Mouse (Mus musculus): ENCODE data around the gene Csk. TPM values are rescaled to one million over a fixed set of nuclear protein-coding genes. Genes with fewer than 3 reads are reported as not detected.

The Csk gene
- polyA plus RNA-seq (2015; fragmentation: Nextera tagmentation; extraction: Ambion mirVana) = 29.6 and 29.8 TPM in 2 replicates

DNA sequence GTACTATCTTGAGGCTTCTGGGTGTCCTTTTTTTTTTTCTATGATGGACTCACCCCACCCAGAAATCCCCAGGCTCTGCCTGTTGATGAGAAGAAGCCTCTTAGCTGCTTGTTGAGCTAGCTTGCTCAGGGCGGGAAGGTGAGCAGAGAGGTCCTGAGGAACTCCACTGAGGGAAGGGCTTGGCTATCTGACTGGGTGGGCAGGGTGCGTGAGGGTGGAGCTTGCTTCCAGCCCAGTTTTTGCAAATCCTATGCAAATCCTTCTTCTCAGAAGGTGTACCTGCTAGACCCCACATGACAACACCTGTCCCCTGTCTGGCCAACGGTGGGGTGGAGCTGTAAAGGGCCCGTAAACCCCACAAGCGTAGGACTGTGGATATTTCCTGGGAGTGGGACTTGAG lies at the start of gene Csk:
Csk (minus strand) TSS at position 349 of the 400 bp plus-strand sequence.
- no peak within 1 kb of the TSS for H3K4me2 ChIP-seq
- no peaks in the 10 kb centered on the region for H3K36me3 ChIP-seq
- no peak within 1 kb of the TSS for H3K27ac ChIP-seq
- 61% methylated on average over 5 of the region's 5 CpGs for WGBS
- no peak for ATAC-seq (ENCODE audit: insufficient read depth, low FRiP score, low read depth)
- H3K4me1 ChIP-seq = peaks cover 8% of the 10 kb centered on the region
- no peaks in the 10 kb centered on the region for H3K27me3 ChIP-seq (replicated peaks)
- no peak within 1 kb of the TSS for H3K9ac ChIP-seq
- H3K9me3 ChIP-seq = no peaks in the 10 kb centered on the region
- H3K4me3 ChIP-seq (replicated peaks) = no peak within 1 kb of the TSS

DNA sequence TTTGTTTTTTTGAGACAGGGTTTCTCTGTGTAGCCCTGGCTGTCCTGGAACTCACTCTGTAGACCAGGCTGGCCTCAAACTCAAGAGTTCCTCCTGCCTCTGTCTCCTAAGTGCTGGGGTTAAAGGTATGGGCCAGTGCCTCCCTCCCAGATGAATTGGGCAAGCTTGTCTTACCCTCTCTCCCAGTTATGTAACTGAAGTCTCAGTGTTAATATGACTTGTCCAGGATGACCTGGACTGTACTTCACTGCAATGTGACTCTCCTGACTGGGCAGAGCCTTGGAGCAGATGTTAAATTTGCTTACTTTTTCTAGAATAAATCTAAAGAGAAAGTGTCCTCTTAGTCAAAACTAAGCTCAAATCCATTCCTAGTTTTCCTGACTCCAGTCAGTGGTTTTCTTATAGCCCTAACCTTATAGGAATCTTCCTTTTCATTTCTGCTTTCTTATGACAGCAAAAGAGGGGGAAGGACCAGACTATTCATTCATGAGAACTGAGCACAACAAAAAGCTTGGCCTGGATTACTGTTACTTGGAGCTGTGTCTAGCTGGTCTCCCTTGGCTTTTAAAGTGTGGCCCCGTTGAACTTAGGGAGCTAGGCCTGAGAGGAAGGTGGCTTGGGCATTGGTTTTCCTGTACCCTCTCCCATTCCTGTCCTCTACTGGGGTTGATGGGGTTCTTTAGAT lies 45.2 kb upstream of the Csk start:
- peaks cover 10% of the 10 kb centered on the region for H3K4me1 ChIP-seq
- no peaks in the 10 kb centered on the region for H3K36me3 ChIP-seq
- no peak overlapping the region for H3K4me3 ChIP-seq (replicated peaks)
- ATAC-seq (ENCODE audit: insufficient read depth, low FRiP score, low read depth) = no peak
- no peak overlapping the region for H3K9ac ChIP-seq
- no peak overlapping the region for H3K4me2 ChIP-seq
- H3K9me3 ChIP-seq = no peaks in the 10 kb centered on the region
- WGBS = 76% methylated on average over 1 of the region's 1 CpGs
- H3K27me3 ChIP-seq (replicated peaks) = peaks cover 27% of the 10 kb centered on the region
- no peak overlapping the region for H3K27ac ChIP-seq

DNA sequence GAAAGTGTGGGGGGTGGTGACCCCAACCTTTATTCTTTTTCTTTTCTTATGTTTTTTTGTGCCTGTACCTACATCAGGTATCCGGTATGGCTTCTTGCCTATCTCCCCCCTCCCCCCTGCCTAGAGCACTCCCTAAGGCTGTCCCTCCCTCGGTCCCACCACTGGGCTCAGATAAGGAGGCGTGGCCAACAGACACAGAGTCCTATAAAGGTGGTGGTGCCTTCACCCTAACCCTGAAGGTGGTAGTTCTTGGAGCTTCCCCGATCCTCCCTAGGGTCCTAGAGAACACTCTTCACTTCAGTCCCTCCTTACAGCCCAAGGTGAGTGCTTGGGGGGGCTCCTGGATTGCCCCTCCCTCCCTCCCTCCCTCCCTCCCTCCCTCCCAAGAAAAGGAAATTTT lies 43.9 kb upstream of the Csk start:
- no peak overlapping the region for H3K9ac ChIP-seq
- H3K36me3 ChIP-seq = no peaks in the 10 kb centered on the region
- no peak for ATAC-seq (ENCODE audit: insufficient read depth, low FRiP score, low read depth)
- WGBS = 21% methylated on average over 4 of the region's 4 CpGs
- H3K4me1 ChIP-seq = peaks cover 10% of the 10 kb centered on the region
- H3K4me3 ChIP-seq (replicated peaks) = no peak overlapping the region
- H3K9me3 ChIP-seq = no peaks in the 10 kb centered on the region
- H3K27ac ChIP-seq = no peak overlapping the region
- H3K4me2 ChIP-seq = no peak overlapping the region
- H3K27me3 ChIP-seq (replicated peaks) = peaks cover 27% of the 10 kb centered on the region

DNA sequence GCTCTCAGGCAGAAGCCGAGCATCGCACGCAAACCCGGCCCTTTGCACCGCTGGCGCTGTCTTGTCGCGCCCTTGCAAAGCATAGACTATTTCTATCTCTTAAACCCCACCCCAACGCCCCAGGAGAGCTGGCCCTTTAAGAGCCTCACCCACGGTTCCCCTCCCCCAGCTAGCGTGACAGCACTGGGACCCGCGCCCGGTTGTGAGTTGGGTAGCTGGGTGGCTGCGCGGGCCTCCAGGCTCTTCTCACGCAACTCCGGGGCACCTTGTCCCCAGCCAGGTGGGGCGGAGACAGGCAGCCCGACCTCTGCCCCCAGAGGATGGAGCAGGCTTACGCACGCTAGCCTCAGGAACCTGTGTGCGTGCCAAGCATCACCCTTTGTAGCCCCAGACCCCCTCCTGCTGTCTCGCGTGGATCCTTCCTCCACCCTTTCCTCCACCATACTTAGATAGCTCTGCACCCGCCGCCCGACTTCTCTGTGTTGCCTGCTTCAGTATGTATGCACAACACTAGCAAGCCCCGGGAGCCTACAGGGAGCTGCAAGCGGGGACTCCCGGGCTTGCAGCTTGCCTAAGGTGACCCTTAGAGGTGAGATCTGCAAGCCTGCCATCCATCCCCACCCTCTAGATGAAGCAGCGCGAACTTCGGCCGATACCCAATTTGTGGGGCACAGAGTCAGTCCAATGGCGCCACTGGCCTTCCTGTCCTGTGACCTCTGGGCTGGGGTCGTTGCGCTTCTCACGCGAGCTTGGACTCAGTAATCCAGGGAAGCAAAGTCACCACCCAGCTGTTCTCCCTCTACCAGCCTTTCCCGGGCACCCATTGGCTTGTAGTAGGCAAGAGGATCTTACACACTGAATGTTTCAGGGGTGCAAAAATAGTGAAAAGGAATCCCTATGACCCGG lies 43.2 kb upstream of the Csk start:
- peak overlapping the region; percentile 40 for H3K4me3 ChIP-seq (replicated peaks)
- no peak overlapping the region for H3K27ac ChIP-seq
- H3K9ac ChIP-seq = 0 out of 2 replicates have a peak overlapping the region, but pooled peaks have one; percentile 16
- H3K9me3 ChIP-seq = no peaks in the 10 kb centered on the region
- H3K36me3 ChIP-seq = no peaks in the 10 kb centered on the region
- peaks cover 27% of the 10 kb centered on the region for H3K27me3 ChIP-seq (replicated peaks)
- H3K4me2 ChIP-seq = peak overlapping the region; percentile 86
- ATAC-seq (ENCODE audit: insufficient read depth, low FRiP score, low read depth) = peak; percentile 15; the same call in 1 of the 2 replicates
- peaks cover 10% of the 10 kb centered on the region for H3K4me1 ChIP-seq
- 2% methylated on average over 42 of the region's 42 CpGs for WGBS

DNA sequence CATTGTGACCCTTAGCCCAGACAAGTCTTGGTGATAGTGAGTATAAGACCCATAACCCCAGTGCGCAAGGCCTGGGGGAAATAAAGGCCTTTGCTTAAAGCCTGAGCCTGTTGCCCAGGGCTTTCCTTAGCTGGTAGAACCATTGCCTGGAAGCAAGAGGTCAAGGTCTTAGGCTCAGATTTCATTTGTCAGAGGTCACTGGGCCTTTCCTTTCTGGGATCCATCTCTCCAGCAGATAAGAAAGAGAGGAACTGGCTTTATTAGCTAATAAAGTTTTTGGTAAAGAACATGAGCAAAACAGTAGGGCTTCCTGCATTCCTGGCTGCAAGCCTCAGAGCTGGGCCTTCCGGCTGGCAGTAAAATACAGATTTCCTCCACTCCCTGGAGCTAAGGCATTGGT lies 40.7 kb upstream of the Csk start:
- H3K4me3 ChIP-seq (replicated peaks) = no peak overlapping the region
- peaks cover 10% of the 10 kb centered on the region for H3K4me1 ChIP-seq
- no peak for ATAC-seq (ENCODE audit: insufficient read depth, low FRiP score, low read depth)
- WGBS = 83% methylated on average over 2 of the region's 2 CpGs
- no peaks in the 10 kb centered on the region for H3K36me3 ChIP-seq
- H3K4me2 ChIP-seq = no peak overlapping the region
- H3K27me3 ChIP-seq (replicated peaks) = peaks cover 27% of the 10 kb centered on the region
- H3K27ac ChIP-seq = no peak overlapping the region
- H3K9ac ChIP-seq = no peak overlapping the region
- H3K9me3 ChIP-seq = no peaks in the 10 kb centered on the region

DNA sequence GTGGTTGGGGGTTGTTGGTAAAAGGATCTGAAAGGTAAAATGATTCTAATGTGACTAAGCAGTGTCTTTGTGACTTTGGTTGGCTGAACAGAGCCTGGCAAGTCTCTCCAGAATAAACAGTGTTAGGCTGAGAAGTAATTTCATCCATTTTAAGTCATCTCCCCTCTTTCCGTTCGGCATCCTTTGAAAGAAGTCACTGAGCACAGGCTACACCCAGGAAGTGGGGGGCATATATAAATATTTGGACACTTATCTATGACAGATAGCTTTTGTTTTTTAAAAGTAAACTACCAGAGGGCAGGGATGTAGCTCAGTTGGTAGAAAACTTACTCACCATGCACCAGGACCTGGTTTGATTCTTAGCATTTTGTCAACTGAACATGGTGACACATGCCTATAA lies 35.2 kb upstream of the Csk start:
- no peaks in the 10 kb centered on the region for H3K4me1 ChIP-seq
- H3K9me3 ChIP-seq = no peaks in the 10 kb centered on the region
- H3K9ac ChIP-seq = no peak overlapping the region
- H3K36me3 ChIP-seq = no peaks in the 10 kb centered on the region
- H3K4me2 ChIP-seq = no peak overlapping the region
- no peak overlapping the region for H3K4me3 ChIP-seq (replicated peaks)
- WGBS = 31% methylated on average over 2 of the region's 2 CpGs
- H3K27me3 ChIP-seq (replicated peaks) = no peaks in the 10 kb centered on the region
- H3K27ac ChIP-seq = no peak overlapping the region
- no peak for ATAC-seq (ENCODE audit: insufficient read depth, low FRiP score, low read depth)

DNA sequence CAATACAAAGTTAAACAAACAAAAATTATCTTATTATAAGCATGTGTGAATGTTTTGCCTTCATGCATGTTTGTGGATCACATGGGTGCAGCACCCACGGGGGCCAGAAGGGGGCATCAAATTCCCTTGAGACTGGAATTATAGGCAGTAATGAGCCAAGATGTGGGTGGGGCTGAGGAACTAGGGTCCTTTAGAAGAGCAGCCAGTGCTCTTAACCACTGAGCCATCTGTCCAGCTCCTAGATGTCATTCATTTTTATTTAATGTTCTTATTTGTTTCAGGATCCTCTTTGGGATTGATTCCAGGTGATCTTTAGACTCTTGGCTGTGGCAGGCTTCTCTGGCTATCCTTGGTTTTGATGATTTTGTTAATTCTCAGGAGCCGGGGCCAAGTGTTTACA lies 34.7 kb upstream of the Csk start:
- Histone ChIP-seq H3K4me2 (no peak overlapping the region), H3K4me1 (no peaks in the 10 kb centered on the region), H3K9ac (no peak overlapping the region), H3K9me3 (no peaks in the 10 kb centered on the region), H3K4me3 (replicated peaks) (no peak overlapping the region), H3K27me3 (replicated peaks) (no peaks in the 10 kb centered on the region), H3K36me3 (no peaks in the 10 kb centered on the region), H3K27ac (no peak overlapping the region)
- no peak for ATAC-seq (ENCODE audit: insufficient read depth, low FRiP score, low read depth)
- 33% methylated on average over 2 of the region's 2 CpGs for WGBS

DNA sequence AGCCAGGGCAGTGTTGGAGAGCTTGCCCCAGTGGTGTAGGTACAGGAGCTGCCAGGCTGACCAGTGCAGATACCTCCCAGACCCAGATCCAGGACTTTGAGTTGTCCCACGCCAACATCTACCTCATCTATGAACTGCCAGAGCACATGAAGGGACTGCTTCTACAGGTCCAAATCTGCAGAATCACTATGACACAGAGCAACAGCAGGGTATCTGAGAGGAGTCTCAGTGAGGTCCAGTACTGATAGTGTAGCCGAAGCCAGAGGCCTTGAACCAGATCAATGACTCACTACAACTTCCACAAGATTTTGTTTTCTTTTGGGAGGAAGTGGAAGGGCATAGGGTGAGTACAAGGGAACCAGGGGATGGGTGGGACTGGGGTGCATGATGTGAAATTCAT lies 34.3 kb upstream of the Csk start, which contains the start of gene Cyp1a1:
Cyp1a1 (plus strand) TSS at position 178 of the 400 bp plus-strand sequence.
- no peak for ATAC-seq (ENCODE audit: insufficient read depth, low FRiP score, low read depth)
- no peak within 1 kb of the TSS for H3K4me2 ChIP-seq
- H3K27ac ChIP-seq = no peak within 1 kb of the TSS
- H3K36me3 ChIP-seq = no peaks in the 10 kb centered on the region
- H3K9ac ChIP-seq = no peak within 1 kb of the TSS
- H3K9me3 ChIP-seq = no peaks in the 10 kb centered on the region
- no peak within 1 kb of the TSS for H3K4me3 ChIP-seq (replicated peaks)
- H3K27me3 ChIP-seq (replicated peaks) = no peaks in the 10 kb centered on the region
- no peaks in the 10 kb centered on the region for H3K4me1 ChIP-seq
- 89% methylated on average over 2 of the region's 2 CpGs for WGBS

DNA sequence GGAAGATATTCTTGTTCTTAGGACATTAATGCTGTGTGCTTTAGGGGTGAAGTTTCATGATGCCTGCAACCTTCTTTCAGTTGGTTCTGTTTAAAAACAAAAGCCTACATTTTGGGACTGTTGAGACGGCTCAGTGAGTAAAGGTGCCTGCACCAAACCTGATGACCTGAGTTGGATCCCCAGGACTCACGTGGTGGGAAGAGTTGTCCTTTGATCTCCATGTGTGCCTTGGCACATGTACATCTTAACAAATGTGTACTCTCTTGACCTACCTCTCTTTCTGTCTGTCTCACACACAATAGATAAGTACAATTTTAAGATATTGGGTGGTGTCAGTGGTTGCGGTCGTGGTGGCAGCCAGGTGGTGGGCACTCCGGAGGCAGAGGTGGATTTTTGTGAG lies 32.6 kb upstream of the Csk start:
- 79% methylated on average over 5 of the region's 5 CpGs for WGBS
- no peak for ATAC-seq (ENCODE audit: insufficient read depth, low FRiP score, low read depth)
- H3K4me3 ChIP-seq (replicated peaks) = no peak overlapping the region
- H3K9me3 ChIP-seq = no peaks in the 10 kb centered on the region
- H3K27me3 ChIP-seq (replicated peaks) = no peaks in the 10 kb centered on the region
- no peak overlapping the region for H3K9ac ChIP-seq
- no peaks in the 10 kb centered on the region for H3K4me1 ChIP-seq
- no peaks in the 10 kb centered on the region for H3K36me3 ChIP-seq
- no peak overlapping the region for H3K27ac ChIP-seq
- H3K4me2 ChIP-seq = no peak overlapping the region

DNA sequence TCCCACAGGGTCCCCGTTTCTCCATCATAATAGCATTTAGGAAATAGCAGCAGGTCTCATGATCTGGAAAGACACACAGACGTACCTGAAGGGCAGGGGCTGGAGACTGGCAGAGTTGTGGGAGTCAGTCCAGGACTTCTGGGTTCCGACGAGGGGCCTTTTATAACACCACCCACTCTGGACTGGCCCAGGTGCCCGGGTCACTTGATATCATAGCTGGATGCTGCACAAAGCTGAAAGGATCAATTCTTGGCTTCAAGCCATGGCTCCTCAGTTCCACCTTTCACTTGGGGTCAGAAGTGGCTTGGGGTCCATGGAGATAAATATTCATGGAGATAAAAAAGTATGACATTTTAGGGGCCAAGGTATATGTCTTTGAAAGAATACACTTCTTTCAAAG lies 30.1 kb upstream of the Csk start, which contains the start of gene Cyp1a2:
Cyp1a2 (minus strand) TSS at position 184 of the 400 bp plus-strand sequence.
- H3K4me2 ChIP-seq = no peak within 1 kb of the TSS
- H3K9ac ChIP-seq = no peak within 1 kb of the TSS
- no peaks in the 10 kb centered on the region for H3K36me3 ChIP-seq
- no peak within 1 kb of the TSS for H3K4me3 ChIP-seq (replicated peaks)
- WGBS = 71% methylated on average over 5 of the region's 5 CpGs
- H3K27me3 ChIP-seq (replicated peaks) = no peaks in the 10 kb centered on the region
- H3K9me3 ChIP-seq = no peaks in the 10 kb centered on the region
- no peak for ATAC-seq (ENCODE audit: insufficient read depth, low FRiP score, low read depth)
- no peaks in the 10 kb centered on the region for H3K4me1 ChIP-seq
- H3K27ac ChIP-seq = no peak within 1 kb of the TSS

DNA sequence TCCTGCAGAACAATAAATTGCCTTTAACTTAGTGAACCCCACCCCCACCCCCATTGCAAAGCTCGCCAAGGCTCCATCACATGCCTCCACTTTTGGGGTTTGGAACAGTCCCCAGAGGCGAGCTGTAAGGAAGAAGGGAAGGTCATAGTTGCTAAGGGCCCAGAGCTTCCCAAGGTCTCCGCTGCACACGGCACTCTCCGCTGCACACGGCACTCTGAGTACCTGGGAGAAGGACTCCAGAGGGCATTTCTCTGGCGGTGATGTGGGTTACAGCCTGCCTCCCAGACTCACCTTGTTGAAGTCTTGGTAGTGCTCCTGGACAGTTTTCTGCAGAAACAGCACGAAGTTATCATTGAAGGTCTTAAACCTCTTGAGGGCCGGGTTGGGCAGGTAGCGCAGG lies 28.0 kb upstream of the Csk start:
- ATAC-seq (ENCODE audit: insufficient read depth, low FRiP score, low read depth) = no peak
- no peaks in the 10 kb centered on the region for H3K36me3 ChIP-seq
- H3K4me2 ChIP-seq = no peak overlapping the region
- H3K27ac ChIP-seq = no peak overlapping the region
- 79% methylated on average over 10 of the region's 10 CpGs for WGBS
- H3K9me3 ChIP-seq = no peaks in the 10 kb centered on the region
- H3K4me1 ChIP-seq = no peaks in the 10 kb centered on the region
- H3K9ac ChIP-seq = no peak overlapping the region
- H3K4me3 ChIP-seq (replicated peaks) = no peak overlapping the region
- H3K27me3 ChIP-seq (replicated peaks) = no peaks in the 10 kb centered on the region

DNA sequence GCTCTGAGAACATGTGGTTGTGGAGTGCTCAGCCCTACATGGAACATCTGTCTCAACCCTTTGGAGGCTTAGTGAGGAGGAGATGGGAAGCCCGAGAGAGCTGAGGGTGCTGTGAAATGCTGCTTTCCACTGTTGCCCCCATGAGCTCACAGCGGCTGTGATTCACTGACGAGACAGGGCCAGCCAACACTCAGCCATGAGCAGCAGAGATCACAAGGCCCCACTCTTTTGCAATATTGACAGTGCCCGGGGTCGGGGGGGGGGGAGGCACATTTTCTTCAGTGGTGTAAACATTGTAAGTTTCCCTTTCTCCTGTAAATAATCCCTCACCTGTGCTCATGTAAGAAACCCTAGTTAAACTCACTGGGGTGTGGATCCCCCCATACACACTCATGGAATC lies 18.1 kb upstream of the Csk start:
- Histone ChIP-seq H3K27me3 (replicated peaks) (no peaks in the 10 kb centered on the region), H3K4me3 (replicated peaks) (no peak overlapping the region), H3K27ac (no peak overlapping the region), H3K4me1 (no peaks in the 10 kb centered on the region), H3K9me3 (no peaks in the 10 kb centered on the region), H3K36me3 (no peaks in the 10 kb centered on the region), H3K4me2 (no peak overlapping the region), H3K9ac (no peak overlapping the region)
- ATAC-seq (ENCODE audit: insufficient read depth, low FRiP score, low read depth) = no peak
- 78% methylated on average over 5 of the region's 5 CpGs for WGBS

All from stomach, embryonic 15.5 days (tissue).